Mouse (Mus musculus) hindbrain, embryonic 16.5 days (tissue): Measurements from ENCODE around the gene Haao. TPM values are rescaled to one million over a fixed set of nuclear protein-coding genes. Genes with fewer than 3 reads are reported as not detected.

Experiments
- ATAC-seq: fragments of 200-750 bp; cut with Nextera tagmentation; 2 replicates; pipeline ENCODE4 v1.8.0; 2017; ENCODE audit warnings: moderate TSS enrichment, moderate library complexity
- H3K27ac ChIP-seq: fragments of 300-500 bp; sonication (generic); 2 replicates; pipeline ENCODE4 v1.5.1; 2014; ENCODE audit warnings: low read depth, mild to moderate bottlenecking, control low read depth, low read length, moderate library complexity
- H3K27me3 ChIP-seq: fragments of 300-500 bp; sonication (generic); replicated peaks from 2 replicates; pipeline ENCODE4 v1.6.1; 2014; ENCODE audit warnings: low read length; ENCODE audit not compliant: control insufficient read depth, insufficient read depth
- H3K36me3 ChIP-seq: fragments of 300-500 bp; sonication (generic); 2 replicates; pipeline ENCODE4 v1.6.1; 2014; ENCODE audit warnings: mild to moderate bottlenecking, low read length, moderate library complexity, mixed read lengths; ENCODE audit not compliant: control insufficient read depth, insufficient read depth
- H3K4me1 ChIP-seq: fragments of 300-500 bp; sonication (generic); 2 replicates; pipeline ENCODE4 v1.6.1; 2014; ENCODE audit warnings: low read depth, low read length; ENCODE audit not compliant: control insufficient read depth, insufficient read depth
- H3K4me2 ChIP-seq: fragments of 300-500 bp; sonication (generic); 2 replicates; pipeline ENCODE4 v1.6.1; 2014; ENCODE audit warnings: mild to moderate bottlenecking, low read length, control low read depth, moderate library complexity
- H3K4me3 ChIP-seq: fragments of 300-500 bp; sonication (generic); 2 replicates; pipeline ENCODE4 v1.5.1; 2014; ENCODE audit warnings: mild to moderate bottlenecking, low read length, control low read depth, moderate library complexity
- H3K9ac ChIP-seq: fragments of 300-500 bp; sonication (generic); 2 replicates; pipeline ENCODE4 v1.6.1; 2014; ENCODE audit warnings: low read depth, mild to moderate bottlenecking, control low read depth, low read length, moderate library complexity
- H3K9me3 ChIP-seq: fragments of 300-500 bp; sonication (generic); 2 replicates; pipeline ENCODE4 v1.6.1; 2014; ENCODE audit warnings: mild to moderate bottlenecking, low read length, moderate library complexity; ENCODE audit not compliant: control insufficient read depth
- WGBS: fragments of 180-500 bp; shearing (Covaris S2); extraction: QIAGEN DNeasy Blood & Tissue Kit; methylation state at CpG from one replicate; pipeline ENCODE4 v1.1.7; 2014; 5-methylcytosine and 5-hydroxymethylcytosine counted together
- polyA plus RNA-seq: library from polyadenylated mRNA; unstranded; fragments of >200 nt; fragmentation: Nextera tagmentation; extraction: Ambion mirVana; gene quantifications from 2 replicates; pipeline ENCODE4 v1.2.1, GENCODE M21; 2015

The Haao gene
- polyA plus RNA-seq, 1 experiment from 2014 or later = 0.51 TPM

DNA sequence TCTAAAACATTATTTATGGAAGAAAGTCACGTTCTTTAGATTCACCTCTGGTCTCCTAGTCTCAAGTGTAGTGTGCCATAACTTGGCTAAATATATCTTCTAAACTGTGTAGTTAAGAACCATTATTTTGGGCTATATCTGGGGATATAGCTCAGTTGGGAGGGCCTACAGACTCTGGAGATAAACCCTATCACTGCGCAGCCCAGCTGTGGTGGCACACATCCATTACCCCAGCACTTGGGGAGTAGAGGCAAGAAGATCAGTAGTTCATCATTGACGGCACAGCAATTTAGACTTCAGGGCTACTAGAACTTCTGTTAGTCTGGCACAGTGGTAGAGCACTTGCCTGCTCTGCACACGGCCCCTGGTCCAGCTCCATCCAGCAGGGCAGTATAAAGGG lies 34.7 kb downstream of the Haao start:
- H3K9ac ChIP-seq = no peak overlapping the region
- peaks cover 3% of the 10 kb centered on the region; the same call in 1 of the 2 replicates for H3K36me3 ChIP-seq

DNA sequence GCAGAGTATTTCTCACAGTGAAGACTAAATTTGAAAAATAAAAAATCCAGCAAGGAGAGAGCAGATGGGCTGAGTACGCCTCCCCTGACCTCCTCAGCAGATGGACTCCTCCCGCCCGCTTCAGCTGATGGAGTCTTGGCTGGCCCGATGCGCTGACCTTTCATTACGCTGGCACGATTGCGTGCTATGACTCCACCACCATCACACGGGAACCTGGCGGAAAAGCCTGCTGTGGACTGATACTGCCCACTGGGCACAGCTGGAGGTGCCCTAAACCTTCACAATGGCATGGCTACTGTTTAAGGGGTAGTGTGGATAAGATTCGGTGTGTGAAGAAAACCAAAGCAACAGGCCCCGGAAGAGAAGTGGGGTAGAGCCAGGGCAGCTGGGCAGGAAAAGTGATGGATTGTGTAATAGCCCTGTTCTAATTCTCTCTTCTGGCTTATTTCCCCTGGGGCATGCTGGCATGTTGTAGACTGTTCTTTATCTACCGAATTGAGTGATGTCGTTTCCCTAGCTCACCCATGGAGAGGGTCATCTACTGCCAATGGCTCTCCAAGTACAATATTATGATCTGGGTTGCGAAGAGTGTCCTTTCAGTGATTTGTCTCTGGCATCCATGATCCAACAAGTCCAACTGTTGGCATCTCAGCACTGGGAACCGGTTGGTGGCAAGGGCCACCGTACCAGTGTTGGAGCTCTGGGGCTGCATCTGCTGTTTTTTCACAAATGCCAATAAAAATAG lies 35.4 kb downstream of the Haao start:
- Histone ChIP-seq H3K9me3 (no peaks in the 10 kb centered on the region), H3K4me2 (no peak overlapping the region), H3K27me3 (no peaks in the 10 kb centered on the region), H3K36me3 (peaks cover 3% of the 10 kb centered on the region; the same call in 1 of the 2 replicates), H3K9ac (no peak overlapping the region), H3K27ac (no peak overlapping the region), H3K4me3 (no peak overlapping the region), H3K4me1 (no peaks in the 10 kb centered on the region)
- WGBS = 76% methylated on average over 17 of the region's 17 CpGs
- peak; percentile 74 for ATAC-seq

More for the DNA sequence above, 34.7 kb downstream of the Haao start:
- no peak overlapping the region for H3K4me3 ChIP-seq
- WGBS = 83% methylated on average over 4 of the region's 4 CpGs
- H3K27ac ChIP-seq = no peak overlapping the region
- no peak overlapping the region for H3K4me2 ChIP-seq
- H3K4me1 ChIP-seq = no peaks in the 10 kb centered on the region
- no peak for ATAC-seq
- H3K9me3 ChIP-seq = no peaks in the 10 kb centered on the region
- no peaks in the 10 kb centered on the region for H3K27me3 ChIP-seq

DNA sequence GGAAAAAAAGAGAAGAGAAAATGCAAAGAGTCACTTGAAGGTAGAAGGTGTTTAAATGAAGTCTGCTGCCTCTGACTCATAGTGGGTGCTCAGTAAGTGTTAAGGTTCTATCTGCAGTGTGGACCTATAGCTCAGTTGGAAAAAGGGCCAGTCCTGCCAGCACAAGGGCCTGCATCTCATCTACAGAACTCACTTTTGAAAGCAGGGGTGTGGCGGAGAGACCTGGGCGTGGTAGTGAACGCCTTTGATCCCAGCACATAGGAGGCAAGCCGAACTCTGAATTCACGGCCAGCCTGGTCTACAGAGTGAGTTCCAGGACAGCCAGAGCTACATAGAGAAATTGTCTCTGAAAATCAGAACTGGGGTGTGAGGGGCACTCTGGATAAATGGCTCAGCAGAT lies 37.5 kb downstream of the Haao start:
- H3K36me3 ChIP-seq = peaks cover 7% of the 10 kb centered on the region; the same call in 1 of the 2 replicates
- no peak overlapping the region for H3K9ac ChIP-seq
- no peaks in the 10 kb centered on the region for H3K4me1 ChIP-seq
- no peak overlapping the region for H3K27ac ChIP-seq
- H3K4me3 ChIP-seq = no peak overlapping the region
- no peak for ATAC-seq
- WGBS = 93% methylated on average over 5 of the region's 5 CpGs
- H3K4me2 ChIP-seq = no peak overlapping the region
- no peaks in the 10 kb centered on the region for H3K9me3 ChIP-seq
- H3K27me3 ChIP-seq = no peaks in the 10 kb centered on the region

DNA sequence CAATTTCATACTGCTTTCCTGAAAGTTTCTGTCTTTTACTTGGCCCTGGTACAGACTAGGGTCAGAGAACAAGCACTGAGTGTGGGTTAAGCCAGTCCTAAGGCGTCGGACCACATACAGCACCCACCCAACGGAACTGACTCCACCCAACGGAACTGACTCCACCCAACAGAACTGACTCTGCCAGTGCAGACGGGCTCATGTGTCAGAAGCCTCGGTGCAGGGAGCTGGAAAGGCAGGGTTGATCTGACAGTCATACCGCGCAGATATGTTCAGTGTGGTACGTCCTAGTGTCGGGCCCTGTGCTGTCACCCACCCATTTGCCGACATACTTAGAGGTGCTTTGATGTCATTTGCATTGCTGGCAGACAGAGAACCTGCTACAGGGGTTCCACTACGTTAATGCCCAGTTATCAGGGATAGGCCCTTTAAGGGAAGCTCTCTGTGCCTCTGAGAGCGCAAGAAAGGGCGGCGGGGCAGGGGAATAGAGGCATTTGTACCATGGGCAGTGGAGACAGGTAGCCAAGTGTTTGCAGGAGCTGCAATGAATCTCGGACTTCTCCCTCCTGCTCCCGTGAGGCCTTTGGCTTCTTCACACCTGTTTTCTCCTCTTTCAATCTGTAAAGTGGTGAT lies 38.5 kb downstream of the Haao start:
- Histone ChIP-seq H3K36me3 (peaks cover 9% of the 10 kb centered on the region; the same call in 1 of the 2 replicates), H3K9ac (no peak overlapping the region), H3K4me2 (no peak overlapping the region), H3K4me3 (no peak overlapping the region), H3K9me3 (no peaks in the 10 kb centered on the region), H3K27ac (no peak overlapping the region), H3K27me3 (no peaks in the 10 kb centered on the region), H3K4me1 (no peaks in the 10 kb centered on the region)
- 92% methylated on average over 17 of the region's 17 CpGs for WGBS
- ATAC-seq = no peak

DNA sequence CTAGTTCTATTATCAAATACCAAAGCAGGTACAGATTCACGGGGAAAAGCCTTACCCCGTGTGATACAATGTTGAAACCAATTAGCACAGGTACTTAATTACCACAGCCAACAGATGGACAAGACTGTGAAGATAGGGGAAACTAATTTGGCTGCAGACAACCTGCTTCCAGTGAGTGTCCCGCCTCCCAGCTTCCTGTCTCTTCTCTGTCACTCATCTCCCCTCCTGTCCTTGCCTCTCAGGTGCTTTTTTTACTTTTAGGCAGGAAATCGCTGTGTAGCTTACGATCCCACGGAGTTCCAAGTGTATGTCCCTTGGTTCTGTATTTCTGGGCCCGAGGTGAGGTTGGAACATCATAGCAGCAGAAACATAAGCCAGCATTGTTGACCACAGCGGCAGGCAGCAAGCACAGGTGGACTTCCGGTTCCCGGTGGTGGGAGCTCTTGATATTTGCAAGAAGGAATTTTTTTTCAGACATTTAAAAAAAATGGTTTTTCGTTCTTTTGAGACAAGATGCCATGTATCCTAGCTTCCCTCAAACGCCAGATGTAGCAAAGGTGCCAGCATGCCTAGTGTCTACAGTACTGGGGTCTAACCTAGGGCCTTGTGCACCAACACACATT lies 39.2 kb downstream of the Haao start:
- H3K27me3 ChIP-seq = no peaks in the 10 kb centered on the region
- no peak for ATAC-seq
- H3K4me2 ChIP-seq = no peak overlapping the region
- H3K9ac ChIP-seq = no peak overlapping the region
- H3K9me3 ChIP-seq = no peaks in the 10 kb centered on the region
- H3K36me3 ChIP-seq = peaks cover 13% of the 10 kb centered on the region; the same call in 1 of the 2 replicates
- no peak overlapping the region for H3K27ac ChIP-seq
- H3K4me1 ChIP-seq = no peaks in the 10 kb centered on the region
- 91% methylated on average over 12 of the region's 12 CpGs for WGBS
- no peak overlapping the region for H3K4me3 ChIP-seq

DNA sequence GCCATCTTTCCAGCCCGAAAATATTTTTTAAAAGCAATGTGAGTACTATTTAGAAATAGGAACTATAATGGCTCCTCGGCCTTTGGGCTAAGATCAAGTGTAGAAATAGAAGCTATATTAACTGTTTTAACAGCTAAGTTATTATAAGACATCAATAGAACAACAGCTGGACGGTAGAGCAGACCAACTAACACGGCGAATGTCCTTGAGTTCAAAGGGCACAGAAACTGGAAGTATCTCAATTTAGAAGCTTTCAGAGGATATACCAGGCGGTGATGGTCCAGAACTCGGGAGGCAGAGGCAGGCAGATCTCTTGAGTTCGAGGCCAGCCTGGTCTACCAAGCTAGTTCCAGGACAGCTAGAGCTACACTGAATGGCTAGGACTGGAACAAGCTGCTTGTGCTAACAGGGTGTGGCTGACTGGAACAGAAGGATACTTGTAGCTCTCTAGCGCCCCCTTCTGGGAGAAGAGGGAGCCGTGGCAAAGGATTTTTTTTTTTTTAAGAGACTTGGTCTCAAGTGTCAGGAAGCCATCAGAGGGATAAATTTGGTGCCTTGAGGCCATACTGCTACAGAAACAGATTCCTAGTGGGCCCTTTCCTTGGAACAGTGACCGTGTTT lies 39.9 kb downstream of the Haao start:
- H3K27me3 ChIP-seq = no peaks in the 10 kb centered on the region
- H3K9ac ChIP-seq = no peak overlapping the region
- no peak for ATAC-seq
- H3K36me3 ChIP-seq = peaks cover 13% of the 10 kb centered on the region; the same call in 1 of the 2 replicates
- no peak overlapping the region for H3K4me3 ChIP-seq
- no peaks in the 10 kb centered on the region for H3K9me3 ChIP-seq
- H3K27ac ChIP-seq = no peak overlapping the region
- no peaks in the 10 kb centered on the region for H3K4me1 ChIP-seq
- 76% methylated on average over 11 of the region's 11 CpGs for WGBS
- H3K4me2 ChIP-seq = no peak overlapping the region

DNA sequence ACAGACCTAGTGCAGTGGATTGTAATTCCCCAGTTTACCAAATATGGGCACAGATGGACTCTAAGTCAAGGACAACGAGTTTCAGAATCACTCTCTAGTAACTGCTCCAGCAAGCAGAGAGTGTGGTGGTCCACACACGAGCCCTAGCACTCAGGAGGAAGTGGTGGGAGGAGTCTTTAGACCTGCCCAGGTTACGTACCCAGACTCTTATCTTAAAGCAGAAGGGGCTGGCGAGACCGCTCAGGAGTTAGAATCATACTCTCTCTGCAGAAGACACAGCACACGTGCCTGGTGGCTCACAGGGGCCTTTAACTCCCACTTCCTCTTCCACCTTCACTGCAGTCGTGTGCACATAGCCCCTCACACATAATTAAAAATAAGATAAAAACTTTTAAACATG lies 40.4 kb downstream of the Haao start:
- no peaks in the 10 kb centered on the region for H3K4me1 ChIP-seq
- peaks cover 12% of the 10 kb centered on the region; the same call in 1 of the 2 replicates for H3K36me3 ChIP-seq
- no peak overlapping the region for H3K4me3 ChIP-seq
- WGBS = 87% methylated on average over 7 of the region's 7 CpGs
- H3K9ac ChIP-seq = no peak overlapping the region
- no peaks in the 10 kb centered on the region for H3K27me3 ChIP-seq
- H3K9me3 ChIP-seq = no peaks in the 10 kb centered on the region
- no peak for ATAC-seq
- H3K4me2 ChIP-seq = no peak overlapping the region
- H3K27ac ChIP-seq = no peak overlapping the region

DNA sequence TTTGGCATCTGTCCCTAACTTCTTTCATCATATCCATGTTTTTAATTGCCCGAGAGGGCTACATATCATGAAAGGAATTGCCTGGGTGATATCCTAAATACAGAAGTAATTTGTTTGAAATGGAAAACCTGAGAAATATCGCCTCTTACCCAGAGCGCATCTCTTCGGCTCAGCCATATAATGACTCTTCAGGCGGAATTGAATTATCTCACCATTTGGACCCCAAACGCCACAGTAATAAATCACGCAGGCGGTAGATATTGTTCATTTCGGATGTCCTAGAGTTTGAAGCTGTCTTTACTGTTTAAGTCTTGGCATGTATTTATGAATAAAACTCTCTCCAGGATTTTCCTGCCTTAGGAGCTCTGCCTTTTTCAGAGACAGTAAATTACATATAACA lies 42.7 kb downstream of the Haao start:
- no peak overlapping the region for H3K27ac ChIP-seq
- no peak overlapping the region for H3K4me2 ChIP-seq
- H3K9ac ChIP-seq = no peak overlapping the region
- peaks cover 12% of the 10 kb centered on the region; the same call in 1 of the 2 replicates for H3K36me3 ChIP-seq
- H3K4me3 ChIP-seq = no peak overlapping the region
- WGBS = 72% methylated on average over 9 of the region's 9 CpGs
- H3K27me3 ChIP-seq = no peaks in the 10 kb centered on the region
- ATAC-seq = no peak
- no peaks in the 10 kb centered on the region for H3K9me3 ChIP-seq
- no peaks in the 10 kb centered on the region for H3K4me1 ChIP-seq

DNA sequence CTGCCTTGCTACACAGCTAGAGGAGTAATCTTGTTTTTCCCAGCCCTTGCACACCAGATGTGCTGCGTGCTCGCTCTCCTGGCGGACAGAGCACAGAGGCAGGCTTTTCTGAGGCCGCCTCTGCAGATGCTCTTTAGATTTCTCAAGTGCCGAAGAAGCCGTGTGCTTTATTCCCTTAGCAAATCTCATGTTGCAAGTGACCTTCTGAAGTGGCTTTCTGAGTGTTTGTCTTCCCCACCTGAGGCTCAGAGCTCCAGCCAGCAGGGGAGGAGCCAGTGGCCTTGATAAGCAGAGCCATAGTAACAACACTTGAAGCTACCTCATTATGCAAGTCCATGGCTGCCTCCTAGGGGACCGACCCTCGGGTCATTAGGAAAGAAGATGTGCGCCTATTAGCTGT lies 43.8 kb downstream of the Haao start:
- ATAC-seq = 0 out of 2 replicates have a peak, but pooled peaks have one; percentile 42
- H3K4me2 ChIP-seq = no peak overlapping the region
- WGBS = 67% methylated on average over 9 of the region's 9 CpGs
- peaks cover 12% of the 10 kb centered on the region; the same call in 1 of the 2 replicates for H3K36me3 ChIP-seq
- H3K9me3 ChIP-seq = no peaks in the 10 kb centered on the region
- H3K4me1 ChIP-seq = no peaks in the 10 kb centered on the region
- H3K9ac ChIP-seq = no peak overlapping the region
- H3K4me3 ChIP-seq = no peak overlapping the region
- no peaks in the 10 kb centered on the region for H3K27me3 ChIP-seq
- H3K27ac ChIP-seq = peak overlapping the region; percentile 18; the same call in 1 of the 2 replicates
